Mouse (Mus musculus): Measurements from ENCODE around the gene Lrrc34.

Lrrc34 gene

GRCm38 (mm10) chr3:30599711-30600545 lies 47.7 kb downstream of the Lrrc34 start, which contains the start of gene Actrt3:
TSS of gene Actrt3 (minus strand) at chr3:30599939.
- DNase-seq (ENCODE audit: low spot score): no peak

- no peak for DNase-seq (ENCODE audit: low spot score)
These were observed 50.4 kb downstream of the Lrrc34 start for GRCm38 (mm10) chr3:30597271-30597670.

- DNase-seq (ENCODE audit: low spot score): no peak
These were observed 52.4 kb downstream of the Lrrc34 start for GRCm38 (mm10) chr3:30595111-30595832.

GRCm38 (mm10) chr3:30593719-30594485 lies 53.8 kb downstream of the Lrrc34 start:
- DNase-seq (ENCODE audit: low spot score): no peak

GRCm38 (mm10) chr3:30592418-30592853 lies 55.2 kb downstream of the Lrrc34 start:
- DNase-seq (ENCODE audit: low spot score): no peak

- no peak for DNase-seq (ENCODE audit: low spot score)
These were observed 58.8 kb downstream of the Lrrc34 start for GRCm38 (mm10) chr3:30588865-30589264.
